Mouse (Mus musculus) frontal cortex, adult 2 months (tissue): ENCODE measurements around the gene Ube2o. TPM values are rescaled to one million over a fixed set of nuclear protein-coding genes. Genes with fewer than 3 reads are reported as not detected.

Experiments
- DNase-seq, 2 experiments: peaks; one replicate each; pipeline ENCODE4 v3.0.0; 2022; ENCODE audit warnings: low spot score in 1 of 2; ENCODE audit errors: extremely low spot score in 1 of 2
- polyA plus RNA-seq: library from polyadenylated mRNA; depleted of rRNA; stranded (reverse); fragments of >200 nt; gene quantifications from 2 replicates; pipeline ENCODE4 v1.2.3, GENCODE M21; 2012; rRNA removed

Ube2o gene
- polyA plus RNA-seq, 1 experiment: 86.0 TPM

DNA sequence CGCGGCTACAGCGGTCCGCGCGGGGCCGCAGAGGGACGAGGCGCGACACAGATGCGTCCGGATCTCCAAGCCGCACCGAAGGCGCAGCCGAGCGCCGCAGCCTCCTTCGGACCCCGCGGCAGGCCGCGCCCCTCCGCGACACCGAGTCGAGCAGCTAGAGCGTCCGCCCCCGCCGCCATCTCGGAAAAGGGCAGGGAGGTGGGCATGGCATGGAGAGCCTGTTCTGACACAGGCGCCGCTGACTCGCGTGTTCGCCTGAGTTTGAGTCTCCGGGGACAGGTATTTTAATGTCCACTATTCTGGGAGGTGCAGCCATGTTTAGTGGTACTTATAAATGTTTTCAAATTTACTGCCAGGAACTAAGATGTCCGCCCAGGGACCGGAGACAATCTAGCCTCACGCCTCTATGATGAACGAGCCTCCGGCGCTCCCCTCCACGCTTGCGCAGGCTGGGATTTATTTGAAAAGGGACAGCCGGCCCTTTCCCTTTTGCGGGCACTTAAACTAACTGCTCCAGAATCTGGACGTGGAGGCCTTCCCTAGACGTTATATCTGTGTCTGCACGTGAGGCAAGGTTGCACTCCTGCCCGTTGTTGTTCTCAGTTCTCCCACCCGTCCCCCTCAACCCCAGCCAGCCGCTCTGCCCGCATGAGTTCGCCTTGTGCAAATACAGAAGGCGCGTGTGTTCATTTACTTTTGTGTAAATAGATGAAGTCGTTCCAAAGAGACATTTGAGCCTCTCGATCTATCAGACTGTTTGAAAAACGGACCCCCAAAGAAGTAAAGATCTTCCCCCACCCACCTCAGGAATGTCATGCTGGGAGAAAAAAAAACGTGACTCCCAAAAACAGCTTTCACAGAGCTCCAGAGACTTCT, 90.8 kb downstream of the Ube2o start:
- DNase-seq: peak; percentile 63 to 91

GRCm38 (mm10) chr11:116489771-116490231, 91.4 kb downstream of the Ube2o start:
- DNase-seq: no peak

DNA sequence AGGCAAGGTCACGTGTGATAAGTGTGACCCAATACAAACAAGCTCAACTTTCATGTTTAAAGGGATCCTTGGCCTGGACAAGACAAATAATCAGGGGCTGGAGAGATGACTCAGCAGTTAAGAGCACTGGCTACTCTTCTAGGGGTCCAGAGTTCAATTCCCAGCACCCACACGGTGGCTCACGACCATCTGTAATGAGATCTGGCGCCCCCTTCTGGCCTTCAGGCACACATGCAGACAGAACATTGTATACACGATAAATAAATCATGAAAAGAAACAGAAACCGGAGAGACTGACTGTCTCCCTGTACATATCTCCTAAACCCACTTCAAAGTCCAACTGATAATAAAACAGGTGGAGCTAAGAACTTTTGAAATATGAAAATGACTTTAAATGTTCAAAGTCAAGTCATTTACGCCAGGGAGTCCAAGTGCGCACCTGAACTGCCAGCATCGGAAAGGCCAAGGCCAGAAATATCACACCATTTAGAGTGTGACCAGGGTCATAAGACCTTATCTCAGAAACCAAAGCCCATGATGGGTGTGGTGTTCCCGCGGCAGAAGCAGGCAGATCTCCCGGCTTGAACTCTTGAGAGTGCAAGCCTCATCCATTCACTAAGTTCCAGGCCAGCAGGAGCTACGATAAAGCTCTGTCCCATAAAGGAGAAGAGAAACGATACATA, 92.4 kb downstream of the Ube2o start:
- DNase-seq: no peak

DNA sequence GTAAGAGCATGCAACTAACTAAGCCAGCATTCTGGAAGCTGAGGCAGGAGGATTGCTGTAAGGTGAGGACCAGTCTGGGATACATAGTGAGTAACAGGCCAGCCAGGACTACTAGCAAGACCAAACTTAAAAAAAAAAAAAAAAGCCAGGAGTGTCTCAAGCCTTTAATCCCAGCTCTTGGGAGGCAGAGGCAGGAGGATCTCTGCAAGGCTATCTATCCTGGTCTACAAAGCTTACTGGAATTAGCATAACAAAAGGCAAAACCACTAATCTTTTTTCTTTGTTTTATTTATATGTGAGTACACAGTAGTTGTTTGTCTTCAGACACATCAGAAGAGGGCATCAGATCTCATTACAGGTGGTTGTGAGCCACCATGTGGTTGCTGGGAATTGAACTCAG, 93.0 kb downstream of the Ube2o start:
- no peak for DNase-seq

Other genes with a start within 250 kb of the Ube2o start
- gene Foxj1, start 246.0 kb downstream of the Ube2o start, polyA plus RNA-seq: 4.6 and 5.6 TPM in 2 replicates
- 180 and 191 TPM in 2 replicates for gene Rnf157, start 168.4 kb downstream of the Ube2o start, polyA plus RNA-seq
- 58.7 TPM in 2 replicates for gene Ubald2, start 147.4 kb downstream of the Ube2o start, polyA plus RNA-seq
- 0.04 TPM in 1 of 2 replicates, not detected in the other for gene Qrich2, start 115.2 kb downstream of the Ube2o start, polyA plus RNA-seq
- gene Prpsap1, start 87.2 kb downstream of the Ube2o start, polyA plus RNA-seq: 114 and 119 TPM in 2 replicates
- 13.7 and 17.6 TPM in 2 replicates for gene Sphk1, start 50.5 kb downstream of the Ube2o start, polyA plus RNA-seq
- gene Aanat, start 5.0 kb upstream of the Ube2o start, polyA plus RNA-seq: 2.1 and 2.8 TPM in 2 replicates
- gene Rhbdf2, start 45.6 kb upstream of the Ube2o start, polyA plus RNA-seq: 1.8 and 2.0 TPM in 2 replicates
- 5.7 and 6.4 TPM in 2 replicates for gene Prcd, start 72.1 kb upstream of the Ube2o start, polyA plus RNA-seq
- gene Cygb, start 72.9 kb upstream of the Ube2o start, polyA plus RNA-seq: 55.3 and 57.6 TPM in 2 replicates
- gene St6galnac1, start 194.1 kb upstream of the Ube2o start, polyA plus RNA-seq: not detected in 2 replicates
- gene Mxra7, start 246.6 kb upstream of the Ube2o start, polyA plus RNA-seq: 13.1 and 16.8 TPM in 2 replicates